Mouse (Mus musculus): ENCODE measurements at regions not wholly inside any gene's neighbourhood (a gene's known extent, or its start where the extent isn't known, plus 50 kb on each side); places are given as distances from the start of the nearest gene placed in this dataset.

DNA sequence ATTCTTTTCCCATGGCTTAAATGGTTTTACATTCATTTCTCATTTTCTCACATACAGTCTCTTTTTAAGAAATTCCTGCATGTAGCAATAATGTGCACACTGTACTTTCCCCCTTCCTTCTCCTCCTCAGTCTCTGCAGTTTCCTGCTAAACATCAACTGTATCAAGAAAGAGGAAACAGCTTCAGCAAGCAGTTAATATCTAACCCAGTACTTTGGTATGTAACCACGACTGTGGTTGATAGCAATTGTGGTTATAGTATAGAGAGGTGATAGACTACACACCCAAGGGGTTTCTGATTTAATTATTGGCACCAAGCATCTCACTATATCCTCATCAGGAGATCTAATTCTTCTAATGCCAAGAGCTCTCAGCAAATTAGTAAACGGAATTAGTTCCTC, 52.8 kb upstream of the Eci2 start:
- no peak for DNase-seq (ENCODE audit: low spot score in 2 of 2)

DNA sequence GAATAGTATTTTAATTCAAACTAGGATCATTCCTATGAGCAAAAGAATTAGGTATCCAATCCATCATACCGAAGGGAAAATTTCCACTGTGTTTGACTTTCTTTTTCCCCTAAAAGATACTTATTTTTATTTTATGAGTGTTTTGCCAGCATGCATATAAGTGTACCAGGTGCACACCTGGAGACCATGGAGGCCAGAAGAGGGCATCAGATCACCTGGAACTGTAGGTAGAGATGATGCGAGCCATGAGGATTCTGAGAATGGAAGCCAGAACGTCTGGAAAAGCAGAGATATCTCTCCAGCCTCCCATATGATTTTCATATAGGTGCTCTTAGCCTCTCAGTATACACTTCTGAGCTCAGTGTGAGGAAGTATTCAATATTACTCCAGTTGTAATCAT, 58.5 kb upstream of the Eci2 start:
- no peak for DNase-seq (ENCODE audit: low spot score in 2 of 2)

- peak in 1 of 2 experiments; percentile 20 for DNase-seq (ENCODE audit: low spot score in 2 of 2)
These were observed 60.5 kb upstream of the Eci2 start for GRCm38 (mm10) chr13:35087246-35088040.

DNA sequence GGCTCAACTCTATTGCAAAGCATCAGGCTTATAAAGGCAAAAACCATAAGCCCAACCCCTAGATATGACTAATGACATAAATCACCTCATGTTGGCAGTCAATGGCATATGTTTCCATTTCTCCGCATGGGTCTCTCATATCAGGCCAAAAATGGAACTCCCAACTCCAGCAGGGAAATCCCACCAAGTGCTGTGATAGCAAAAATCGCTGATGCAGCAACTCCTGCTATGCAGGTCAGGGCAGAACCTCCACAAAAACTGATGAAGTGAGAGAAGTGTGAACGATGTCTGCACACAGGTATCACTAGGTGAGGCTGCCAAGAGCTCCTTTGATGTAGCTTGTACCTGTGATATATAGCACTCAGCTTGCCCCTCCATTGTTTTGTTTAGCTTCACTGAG, 64.3 kb upstream of the Eci2 start:
- no peak for DNase-seq (ENCODE audit: low spot score in 2 of 2)

DNA sequence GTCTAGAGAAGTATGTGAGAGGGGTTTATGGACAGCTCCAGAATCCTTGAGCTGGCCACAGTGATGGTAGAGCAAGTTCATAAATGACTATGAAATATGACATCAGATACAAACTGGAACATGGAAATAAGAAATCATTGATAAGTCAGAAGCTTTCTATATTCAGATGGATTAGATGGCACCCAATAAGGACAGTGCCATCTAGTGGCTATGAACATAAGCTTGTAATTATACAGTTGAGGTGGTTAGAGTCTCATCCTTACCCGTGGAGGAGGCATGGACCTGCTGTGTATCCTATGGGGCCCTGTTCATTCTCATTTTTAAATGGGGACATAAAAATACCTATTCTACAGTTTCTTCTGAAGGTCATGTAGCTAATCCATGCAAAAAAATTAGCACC, 92.9 kb upstream of the Eci2 start:
- DNase-seq (ENCODE audit: low spot score in 2 of 2), result no peak

DNA sequence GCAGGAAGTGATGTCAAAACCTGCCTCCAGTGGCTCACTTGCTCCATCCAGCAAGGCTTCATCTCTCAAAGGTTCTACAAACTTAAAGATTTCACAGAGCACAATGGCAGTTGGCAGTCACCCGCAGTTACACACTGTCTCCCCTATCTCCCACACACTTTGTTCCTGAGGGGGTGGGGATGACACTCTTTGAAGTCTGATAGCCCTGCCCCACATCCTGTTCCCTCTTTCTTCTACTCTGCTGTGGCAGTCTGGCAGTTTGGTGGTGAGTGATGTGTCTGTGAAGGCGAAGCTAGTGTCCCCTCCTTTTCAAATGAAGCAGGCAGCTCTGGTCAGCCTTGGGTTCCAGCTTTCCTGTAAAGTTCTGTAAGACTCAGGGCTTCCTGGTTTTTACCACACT, 102.6 kb upstream of the Eci2 start:
- DNase-seq (ENCODE audit: low spot score in 2 of 2), result no peak

DNA sequence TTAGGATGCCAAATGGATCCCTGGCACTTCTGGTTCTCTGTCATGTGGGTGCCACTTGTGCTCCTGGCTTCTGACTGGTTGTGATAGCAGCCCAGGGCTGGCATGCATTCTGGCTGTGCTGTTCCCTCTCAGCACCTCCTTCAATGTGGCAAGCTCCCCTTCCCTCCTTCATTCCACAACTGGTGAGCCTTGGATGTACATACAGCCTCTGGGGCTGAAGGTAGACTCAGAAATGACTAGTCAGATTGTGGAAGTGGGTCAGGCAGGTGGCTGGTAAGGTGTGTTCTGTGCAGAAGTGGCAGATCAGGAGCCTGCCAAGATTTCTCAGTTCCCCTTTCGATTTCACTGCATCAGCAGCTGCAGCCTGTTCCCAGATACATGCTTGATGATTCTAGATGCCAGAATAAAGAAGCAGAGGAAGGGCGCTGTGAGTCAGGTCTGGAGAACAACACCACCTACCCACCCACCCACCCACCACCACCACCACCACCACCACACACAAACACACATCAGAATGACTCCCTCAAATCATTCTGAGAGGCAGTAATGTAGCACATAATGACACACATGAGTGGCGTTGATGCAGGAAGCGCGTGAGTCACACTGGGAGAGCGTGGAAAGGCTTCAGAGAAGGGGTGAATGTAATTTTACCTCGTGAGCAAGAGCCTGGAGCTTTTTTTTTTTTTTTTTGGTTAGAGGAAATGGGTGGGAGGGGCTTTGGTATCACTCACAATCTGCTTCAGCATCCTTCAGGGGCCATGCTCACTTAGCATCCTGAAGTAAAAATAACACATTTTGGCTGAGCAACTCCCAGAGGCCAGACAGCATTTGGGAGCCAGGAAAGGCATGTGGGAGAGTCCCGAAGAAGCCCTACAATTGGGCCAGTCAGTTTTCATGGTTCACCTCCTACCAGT, 104.6 kb upstream of the Eci2 start:
- DNase-seq (ENCODE audit: low spot score in 2 of 2), result no peak

DNA sequence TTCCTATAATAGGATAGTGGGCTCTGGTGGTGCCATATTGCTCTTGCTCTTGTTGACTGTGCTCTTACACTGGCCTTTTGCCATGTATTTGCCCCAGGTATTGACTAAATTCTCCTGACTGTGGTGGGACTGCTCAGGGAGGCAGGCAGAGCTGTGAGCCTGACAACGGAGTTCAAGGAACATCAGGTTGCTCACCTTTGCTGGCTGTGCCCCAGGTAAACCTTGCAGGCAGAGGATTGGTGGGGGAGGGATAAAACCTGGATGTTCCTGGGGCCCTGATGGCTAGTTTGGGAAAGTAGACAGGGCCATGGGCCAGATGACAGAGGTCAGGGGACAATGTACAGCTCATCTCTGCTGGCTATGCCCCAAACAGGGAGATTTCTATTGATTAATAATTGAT, 124.7 kb upstream of the Eci2 start:
- DNase-seq (ENCODE audit: low spot score in 2 of 2), result no peak

- DNase-seq (ENCODE audit: low spot score in 2 of 2), result no peak
These were observed 132.6 kb upstream of the Eci2 start for GRCm38 (mm10) chr13:35159456-35159855.

- no peak for DNase-seq (ENCODE audit: low spot score in 2 of 2)
These were observed 133.9 kb upstream of the Eci2 start for GRCm38 (mm10) chr13:35160767-35161166.

DNA sequence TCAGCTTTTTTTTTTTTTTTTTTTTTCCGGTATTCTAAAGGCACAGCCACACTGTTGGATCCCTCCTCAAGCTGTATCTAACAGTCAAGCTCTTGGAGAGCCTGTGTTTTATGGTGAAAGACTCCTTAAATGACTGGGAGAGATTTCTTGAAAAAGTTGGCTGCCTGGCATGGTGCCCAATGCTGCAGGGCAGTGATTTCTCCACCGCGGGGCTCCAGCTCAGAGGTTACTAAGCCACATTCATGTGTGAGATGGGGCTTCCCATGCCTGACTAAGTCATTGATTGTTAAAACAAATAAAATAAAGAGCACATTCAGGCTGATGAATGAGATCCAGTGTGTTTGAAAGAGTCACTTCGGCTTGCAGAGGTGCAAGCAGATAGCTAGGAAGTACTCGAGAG, 139.2 kb upstream of the Eci2 start:
- peak in 1 of 2 experiments; percentile 67 for DNase-seq (ENCODE audit: low spot score in 2 of 2)

- DNase-seq (ENCODE audit: low spot score in 2 of 2), result no peak
These were observed 140.1 kb upstream of the Eci2 start for GRCm38 (mm10) chr13:35166831-35167541.

DNA sequence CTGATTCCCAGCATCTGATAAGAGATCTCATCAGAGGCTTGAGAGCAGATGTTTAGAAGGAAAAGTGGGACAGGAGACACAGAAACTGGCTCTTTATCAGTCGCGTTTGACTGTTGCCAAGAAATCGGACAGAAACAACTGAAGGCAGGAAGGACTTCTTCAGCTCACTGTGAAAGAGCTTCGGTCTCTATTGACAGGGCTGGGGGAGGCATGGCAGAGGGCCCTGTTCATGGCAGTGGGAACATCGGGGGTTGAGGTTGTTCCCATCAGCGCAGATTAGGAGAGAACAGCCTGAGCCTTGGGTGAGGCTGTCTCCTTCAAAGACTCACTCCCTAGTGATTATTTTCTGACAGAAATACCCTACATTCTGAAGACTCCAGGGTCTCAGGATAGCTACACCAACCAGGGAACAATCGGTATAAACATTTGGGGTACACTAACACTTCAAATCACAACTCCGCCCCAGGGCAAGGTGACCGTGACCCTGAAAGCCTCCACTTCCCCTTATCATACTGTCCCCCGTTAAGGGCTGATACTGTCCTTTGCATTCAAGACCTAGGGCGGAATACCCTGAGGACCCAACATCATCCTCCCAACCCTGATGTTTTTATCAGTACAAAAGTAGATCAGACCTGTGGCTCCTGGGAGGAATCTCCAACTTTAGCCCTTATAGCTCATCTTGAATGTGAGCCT, 144.8 kb upstream of the Eci2 start:
- no peak for DNase-seq (ENCODE audit: low spot score in 2 of 2)

- DNase-seq (ENCODE audit: low spot score in 2 of 2), result no peak
These were observed 146.6 kb upstream of the Eci2 start for GRCm38 (mm10) chr13:35173522-35173921.

DNA sequence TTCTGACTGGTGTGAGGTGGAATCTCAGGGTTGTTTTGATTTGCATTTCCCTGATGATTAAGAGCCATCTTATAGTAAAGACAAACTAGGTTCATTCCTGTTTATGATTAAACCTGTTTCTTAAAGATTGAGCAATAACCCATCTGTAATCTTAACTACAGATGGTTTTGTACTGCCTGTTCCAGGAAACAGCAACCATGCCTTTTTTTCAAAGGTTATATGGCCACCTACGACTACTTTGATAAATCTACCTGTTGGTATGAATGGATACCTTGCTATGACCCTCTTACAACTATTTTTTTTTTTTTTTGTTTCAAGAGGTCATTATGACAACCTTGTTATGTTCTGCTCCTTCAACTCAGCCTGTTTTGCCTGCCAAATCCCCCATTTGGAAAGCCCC, 148.7 kb upstream of the Eci2 start:
- no peak for DNase-seq (ENCODE audit: low spot score in 2 of 2)

GRCm38 (mm10) chr13:35177305-35177704, 150.4 kb upstream of the Eci2 start:
- no peak for DNase-seq (ENCODE audit: low spot score in 2 of 2)

DNA sequence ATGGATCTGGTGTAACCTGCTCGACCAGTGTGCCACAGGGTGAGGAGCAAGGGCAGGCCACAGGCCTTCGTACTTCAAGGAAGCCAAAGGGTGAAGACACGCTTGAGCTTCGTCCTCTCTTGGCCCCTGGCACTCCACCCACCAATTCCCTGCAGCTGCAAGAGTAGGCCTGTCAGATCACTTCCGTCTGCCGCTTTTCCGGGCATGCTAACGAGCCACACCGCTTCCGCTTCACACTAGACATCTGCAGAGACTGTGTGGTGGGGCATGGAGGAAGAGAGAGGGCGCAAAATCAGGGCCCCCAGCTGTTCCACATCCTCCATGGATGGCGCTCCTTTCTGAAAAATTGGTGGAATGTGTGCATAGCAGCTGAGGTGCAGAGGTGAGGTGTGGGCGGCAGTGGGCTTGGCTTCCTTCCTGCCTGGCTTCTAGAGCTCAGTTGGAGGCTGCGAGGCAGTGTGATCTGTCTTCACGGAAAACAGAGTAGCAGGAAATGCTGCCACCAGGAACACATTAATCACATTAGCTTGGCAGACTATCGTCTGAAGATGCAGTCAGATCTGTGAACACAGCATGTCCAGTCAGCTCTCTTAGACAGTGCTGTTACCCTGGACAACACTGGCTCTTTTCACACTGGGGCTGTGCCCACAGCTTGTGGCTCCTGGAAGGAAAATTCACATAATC, 162.3 kb upstream of the Eci2 start:
- DNase-seq (ENCODE audit: low spot score in 2 of 2), result peak in 1 of 2 experiments; percentile 44

GRCm38 (mm10) chr13:35202069-35202468, 175.2 kb upstream of the Eci2 start:
- no peak for DNase-seq (ENCODE audit: low spot score in 2 of 2)

GRCm38 (mm10) chr13:35208319-35208718, 181.4 kb upstream of the Eci2 start:
- DNase-seq (ENCODE audit: low spot score in 2 of 2), result no peak

GRCm38 (mm10) chr13:35209551-35209950, 182.7 kb upstream of the Eci2 start:
- DNase-seq (ENCODE audit: low spot score in 2 of 2), result no peak

- no peak for DNase-seq (ENCODE audit: low spot score in 2 of 2)
These were observed 184.9 kb upstream of the Eci2 start for GRCm38 (mm10) chr13:35211834-35212233.
